Comparison of ENCODE assay signal across 8 mouse cellular contexts in genomic region chr15:85634322-85635141, GRCm38 (mm10). TPM values are rescaled to one million over a fixed set of nuclear protein-coding genes. Genes with fewer than 3 reads are reported as not detected.
A peak's percentile ranks its signal among the peaks of the same experiment; 100 is the strongest.
DNase-seq lines count a peak whose midpoint lies in the region; ATAC-seq lines count a peak whose summit lies in the region.

No protein-coding gene starts in this region.

- intact Hi-C loops in left cerebral cortex, postnatal 10 days (cut with DNase I), result no loop called here

- ATAC-seq in inflammation-experienced regulatory T-cells, adult 6 months, result peak; percentile 94
- peak; percentile 96 for ATAC-seq in megakaryocyte-erythroid progenitor cell, adult 5-6 weeks (replicated peaks; ENCODE audit: low FRiP score, low TSS enrichment, poor library complexity, severe bottlenecking)

- DNase-seq in adipocyte (ENCODE audit: low spot score), result peak; percentile 98
- peak; percentile 97 for DNase-seq in embryo, embryonic 10 days (ENCODE audit: low spot score)
- DNase-seq in gastrocnemius, postnatal 10 days, result peak; percentile 98
- DNase-seq in left cerebral cortex, postnatal 10 days (ENCODE audit: extremely low spot score in 1 of 2, low spot score in 2 of 2), result peak; percentile 98 to 99
- peak; percentile 99 for DNase-seq in right cerebral cortex, postnatal 25 days
- DNase-seq in urinary bladder, postnatal 4 days (ENCODE audit: low spot score in 2 of 2), result peak; percentile 99 to 100

RNA-seq across cellular contexts. Expression of gene Wnt7b, which starts 52.3 kb away (rescaled TPM):
- total RNA-seq in gastrocnemius, postnatal 10 days (2021), result under 1 TPM; 0.07 to 0.16 TPM
- polyA plus RNA-seq in inflammation-experienced regulatory T-cells, adult 6 months (2017; shearing (Covaris generic)), result not detected
- total RNA-seq in left cerebral cortex, postnatal 10 days (2021), result 10 to 100 TPM; 44.4 to 52.6 TPM
- not detected in 2 replicates for total RNA-seq in megakaryocyte-erythroid progenitor cell, adult 5-6 weeks (2014; fragmentation: Nextera tagmentation)
- total RNA-seq in megakaryocyte-erythroid progenitor cell, adult 5-6 weeks (2017), result not detected in 2 replicates

Comparison
In these comparisons a context has a peak if more than half of its experiments do, and no peak if none do; other contexts are left out.
1. Peak in every context shown above with its lines: DNase-seq and ATAC-seq.
2. RNA of gene Wnt7b, which starts 52.3 kb away (total RNA-seq): 44.4 to 52.6 TPM in left cerebral cortex, postnatal 10 days; 0.07 to 0.16 TPM in gastrocnemius, postnatal 10 days and not detected in megakaryocyte-erythroid progenitor cell, adult 5-6 weeks; every median in the first group is over 10 times any median in the second.